Mouse (Mus musculus): ENCODE results near the gene Papolg. TPM values are rescaled to one million over a fixed set of nuclear protein-coding genes. Genes with fewer than 3 reads are reported as not detected.

Papolg gene
- polyA plus RNA-seq (2015; fragmentation: Nextera tagmentation; extraction: Ambion mirVana): 4.1 and 4.2 TPM in 2 replicates

GRCm38 (mm10) chr11:23895060-23895426 lies at the start of gene Papolg:
Papolg (minus strand) TSS chr11:23895253.

Other genes with a start within 250 kb of the Papolg start
- 11.2 and 11.3 TPM in 2 replicates for gene Pus10, start 229.6 kb downstream of the Papolg start, polyA plus RNA-seq (2015; fragmentation: Nextera tagmentation; extraction: Ambion mirVana)
- 27.3 and 36.0 TPM in 2 replicates for gene Pex13, start 229.3 kb downstream of the Papolg start, polyA plus RNA-seq (2015; fragmentation: Nextera tagmentation; extraction: Ambion mirVana)
- 1.3 and 1.9 TPM in 2 replicates for gene Rel, start 124.3 kb downstream of the Papolg start, polyA plus RNA-seq (2015; fragmentation: Nextera tagmentation; extraction: Ambion mirVana)
- not detected in 2 replicates for gene A830031A19Rik, start 179.8 kb upstream of the Papolg start, polyA plus RNA-seq (2015; fragmentation: Nextera tagmentation; extraction: Ambion mirVana)
- gene Bcl11a, start 182.8 kb upstream of the Papolg start, polyA plus RNA-seq (2015; fragmentation: Nextera tagmentation; extraction: Ambion mirVana): 0.37 and 1.2 TPM in 2 replicates

Measured in skeletal muscle tissue, postnatal 0 days (tissue).